In the genomic region with DNA sequence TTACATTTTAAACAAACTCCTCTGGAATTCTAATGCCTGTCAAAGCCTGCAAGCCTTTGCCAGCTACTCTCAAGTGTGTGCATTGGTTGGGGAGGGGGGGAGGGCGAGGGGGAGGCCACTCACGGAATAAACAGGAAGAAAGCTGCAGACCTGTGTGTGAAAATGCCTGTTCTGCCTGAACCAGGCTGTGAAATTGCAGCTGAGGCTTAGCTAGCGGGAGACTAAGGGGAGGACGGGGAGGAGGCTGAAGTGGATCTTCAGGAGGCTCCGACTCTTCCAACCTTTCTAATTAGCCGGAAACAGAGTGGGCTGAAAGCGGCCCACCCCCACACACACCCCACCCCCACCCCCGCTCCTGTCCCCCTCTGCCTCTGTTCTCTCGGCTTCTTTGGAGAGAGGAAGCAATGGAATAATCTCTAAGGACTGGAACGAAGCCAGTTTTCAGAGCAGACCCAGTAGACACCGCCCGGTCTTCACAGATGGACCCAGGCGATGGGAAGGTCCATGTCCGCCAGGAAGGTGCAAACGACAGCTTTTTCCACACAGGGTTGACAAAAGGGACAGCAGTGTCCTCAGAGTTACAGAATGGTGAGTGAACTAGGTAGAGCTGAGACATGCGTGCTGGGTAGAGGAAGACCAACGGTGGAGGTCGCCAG, we compare ENCODE assay signal across 10 mouse cellular contexts. TPM values are rescaled to one million over a fixed set of nuclear protein-coding genes. Genes with fewer than 3 reads are reported as not detected.
DNase-seq lines count a peak whose midpoint lies in the region; ATAC-seq lines count a peak whose summit lies in the region.
"Had no signal": no experiment of that assay in that cellular context is flagged by ENCODE, and none has a peak within 500 bp of the region (broad histone marks: within the 10 kb centered on the region; RNA-seq: fewer than 3 reads in every experiment).

No protein-coding gene starts in this region.

- H3K9ac ChIP-seq in heart, embryonic 15.5 days: no peak overlapping the region
- no peak overlapping the region for H3K9ac ChIP-seq in hindbrain, embryonic 11.5 days (ENCODE audit: low read depth, low read length)

- peak overlapping the region; percentile 29; the same call in 1 of the 2 replicates for H3K27ac ChIP-seq in heart, embryonic 15.5 days
- peak overlapping the region; percentile 66 for H3K27ac ChIP-seq in embryonic facial prominence, embryonic 10.5 days (replicated peaks)
- H3K27ac ChIP-seq in hindbrain, embryonic 11.5 days (ENCODE audit: low read depth, low read length): no peak overlapping the region

- H3K4me3 ChIP-seq in heart, embryonic 15.5 days: peak overlapping the region; percentile 6; the same call in 1 of the 2 replicates
- H3K4me3 ChIP-seq in embryonic facial prominence, embryonic 10.5 days: peak overlapping the region; percentile 4
- H3K4me3 ChIP-seq in hindbrain, embryonic 11.5 days (ENCODE audit: low read depth, low read length): no peak overlapping the region

- peaks cover 18% of the 10 kb centered on the region for H3K4me1 ChIP-seq in heart, embryonic 15.5 days (replicated peaks)
- H3K4me1 ChIP-seq in embryonic facial prominence, embryonic 10.5 days: peaks cover 24% of the 10 kb centered on the region
- H3K4me1 ChIP-seq in hindbrain, embryonic 11.5 days (replicated peaks; ENCODE audit: control insufficient read depth, insufficient read depth, low read length): no peaks in the 10 kb centered on the region

- intact Hi-C loops in heart, postnatal 14 days (cut with DNase I): no loop called here

- 36% methylated on average over 18 of the region's 18 CpGs for WGBS in heart, embryonic 15.5 days
- 58% methylated on average over 18 of the region's 18 CpGs for WGBS in embryonic facial prominence, embryonic 10.5 days
- WGBS in hindbrain, embryonic 11.5 days: 64% methylated on average over 18 of the region's 18 CpGs

- H3K36me3 ChIP-seq in heart, embryonic 15.5 days: no peaks in the 10 kb centered on the region
- no peaks in the 10 kb centered on the region for H3K36me3 ChIP-seq in embryonic facial prominence, embryonic 10.5 days (replicated peaks)
- H3K36me3 ChIP-seq in hindbrain, embryonic 11.5 days (ENCODE audit: control insufficient read depth, insufficient read depth, low read length): no peaks in the 10 kb centered on the region

- 0 out of 2 replicates have a peak, but pooled peaks have one; percentile 22 for ATAC-seq in heart, embryonic 15.5 days (replicated peaks; ENCODE audit: insufficient number of reproducible peaks, insufficient read depth, low FRiP score, low read depth)
- no peak for ATAC-seq in hindbrain, embryonic 11.5 days (ENCODE audit: low FRiP score)

- peak overlapping the region; percentile 47 for H3K4me2 ChIP-seq in heart, embryonic 15.5 days
- no peak overlapping the region for H3K4me2 ChIP-seq in hindbrain, embryonic 11.5 days (replicated peaks; ENCODE audit: low read depth, low read length)

- no peaks in the 10 kb centered on the region for H3K9me3 ChIP-seq in heart, embryonic 15.5 days (replicated peaks)
- no peaks in the 10 kb centered on the region for H3K9me3 ChIP-seq in embryonic facial prominence, embryonic 10.5 days
- H3K9me3 ChIP-seq in hindbrain, embryonic 11.5 days (ENCODE audit: control insufficient read depth, low read length): no peaks in the 10 kb centered on the region

- no peaks in the 10 kb centered on the region for H3K27me3 ChIP-seq in heart, embryonic 15.5 days
- no peaks in the 10 kb centered on the region for H3K27me3 ChIP-seq in embryonic facial prominence, embryonic 10.5 days (replicated peaks; ENCODE audit: low read depth, poor library complexity, severe bottlenecking)
- no peaks in the 10 kb centered on the region for H3K27me3 ChIP-seq in hindbrain, embryonic 11.5 days (ENCODE audit: control insufficient read depth, insufficient read depth, low read length)

- DNase-seq in heart, postnatal 14 days: no peak
- DNase-seq in embryonic facial prominence, embryonic 10.5 days (ENCODE audit: low spot score): peak; percentile 48
- peak; percentile 15 for DNase-seq in hindbrain, embryonic 11.5 days (ENCODE audit: low spot score)
- peak; percentile 16 for DNase-seq in lung, postnatal 25 days (ENCODE audit: low spot score)
- DNase-seq in layer of hippocampus, postnatal 10 days (ENCODE audit: low spot score in 2 of 2): no peak
- no peak for DNase-seq in spleen, adult 18-20 months
- DNase-seq in right cerebral cortex, postnatal 14 days: no peak
- DNase-seq: cerebellum, adult 2 months had no signal

RNA-seq across cellular contexts. Expression of gene Rcan3, which starts 17.8 kb away (rescaled TPM):
- polyA plus RNA-seq in heart, embryonic 15.5 days (2015; fragmentation: Nextera tagmentation; extraction: Ambion mirVana): 8.6 and 10.3 TPM in 2 replicates
- total RNA-seq in heart, postnatal 14 days (2021): 10 to 100 TPM; 11.2 to 14.4 TPM
- 8.9 TPM in 2 replicates for polyA plus RNA-seq in embryonic facial prominence, embryonic 10.5 days (2016; fragmentation: Nextera tagmentation; extraction: Ambion mirVana)
- polyA plus RNA-seq in hindbrain, embryonic 11.5 days (2014; fragmentation: Nextera tagmentation; extraction: Ambion mirVana): 11.0 and 13.9 TPM in 2 replicates
- total RNA-seq in layer of hippocampus, postnatal 10 days (2021): 10 to 100 TPM; 45.8 to 46.2 TPM

RNA-seq across cellular contexts. Expression of gene Stpg1, which starts 43.1 kb away (rescaled TPM):
- polyA plus RNA-seq in heart, embryonic 15.5 days (2015; fragmentation: Nextera tagmentation; extraction: Ambion mirVana): 0.34 and 0.43 TPM in 2 replicates
- under 1 TPM in 1 of 2 experiments, not detected in 1; 0.39 TPM for total RNA-seq in heart, postnatal 14 days (2021)
- polyA plus RNA-seq in embryonic facial prominence, embryonic 10.5 days (2016; fragmentation: Nextera tagmentation; extraction: Ambion mirVana): 0.18 and 0.37 TPM in 2 replicates
- polyA plus RNA-seq in hindbrain, embryonic 11.5 days (2014; fragmentation: Nextera tagmentation; extraction: Ambion mirVana): 0.79 and 1.0 TPM in 2 replicates
- total RNA-seq in layer of hippocampus, postnatal 10 days (2021): 1 to 10 TPM; 1.1 to 2.3 TPM
- polyA plus RNA-seq: liver, embryonic 16.5 days had no signal

RNA-seq across cellular contexts. Expression of gene Nipal3, which starts 43.4 kb away (rescaled TPM):
- 4.1 and 5.2 TPM in 2 replicates for polyA plus RNA-seq in heart, embryonic 15.5 days (2015; fragmentation: Nextera tagmentation; extraction: Ambion mirVana)
- 10 to 100 TPM; 29.3 to 34.0 TPM for total RNA-seq in heart, postnatal 14 days (2021)
- 3.2 and 3.7 TPM in 2 replicates for polyA plus RNA-seq in embryonic facial prominence, embryonic 10.5 days (2016; fragmentation: Nextera tagmentation; extraction: Ambion mirVana)
- polyA plus RNA-seq in hindbrain, embryonic 11.5 days (2014; fragmentation: Nextera tagmentation; extraction: Ambion mirVana): 2.7 and 5.8 TPM in 2 replicates
- total RNA-seq in layer of hippocampus, postnatal 10 days (2021): 10 to 100 TPM; 60.9 to 66.2 TPM

RNA-seq across cellular contexts. Expression of gene Ncmap, which starts 53.5 kb away (rescaled TPM):
- 0.55 and 3.0 TPM in 2 replicates for polyA plus RNA-seq in heart, embryonic 15.5 days (2015; fragmentation: Nextera tagmentation; extraction: Ambion mirVana)
- under 1 TPM in 1 of 2 experiments, not detected in 1; 0.60 TPM for total RNA-seq in heart, postnatal 14 days (2021)
- 0.83 and 0.88 TPM in 2 replicates for polyA plus RNA-seq in embryonic facial prominence, embryonic 10.5 days (2016; fragmentation: Nextera tagmentation; extraction: Ambion mirVana)
- 0.75 TPM in 1 of 2 replicates, not detected in the other for polyA plus RNA-seq in hindbrain, embryonic 11.5 days (2014; fragmentation: Nextera tagmentation; extraction: Ambion mirVana)
- total RNA-seq in layer of hippocampus, postnatal 10 days (2021): 1 to 10 TPM in 1 of 2 experiments, under 1 TPM in 1; 0.82 to 1.2 TPM

Comparison
In these comparisons a context has a peak if more than half of its experiments do, and no peak if none do; other contexts are left out.
1. DNase-seq: peak in embryonic facial prominence, embryonic 10.5 days (single experiment), hindbrain, embryonic 11.5 days (single experiment) and lung, postnatal 25 days (single experiment); none in heart, postnatal 14 days (0 of 2), layer of hippocampus, postnatal 10 days (0 of 2), spleen, adult 18-20 months (0 of 2) and right cerebral cortex, postnatal 14 days (single experiment).